Mouse (Mus musculus): ENCODE results near the gene Capn13. TPM values are rescaled to one million over a fixed set of nuclear protein-coding genes. Genes with fewer than 3 reads are reported as not detected.

Gene Capn13
- 16.1 and 16.6 TPM in 2 replicates for polyA plus RNA-seq (2012; rRNA removed)

GRCm38 (mm10) chr17:73400862-73401261 is at the start of gene Capn13:
TSS of gene Capn13 (minus strand) at chr17:73400866.

